Mouse (Mus musculus) heart, adult 2 months (tissue): ENCODE measurements at regions not wholly inside any gene's neighbourhood (a gene's known extent, or its start where the extent isn't known, plus 50 kb on each side); places are given as distances from the start of the nearest gene placed in this dataset.

ENCODE experiments used
- DNase-seq, 2 experiments: peaks; one replicate each; pipeline ENCODE4 v3.0.0; 2021
- H3K27ac ChIP-seq: fragments of 200-600 bp; 2 replicates; pipeline ENCODE4 v1.8.1; 2022
- H3K27me3 ChIP-seq: fragments of 200-500 bp; 2 replicates; pipeline ENCODE4 v1.6.1; 2012; ENCODE audit warnings: mild to moderate bottlenecking, low read length, inconsistent platforms, mixed read lengths; ENCODE audit not compliant: control insufficient read depth, insufficient read depth
- H3K36me3 ChIP-seq: fragments of 200-500 bp; 2 replicates; pipeline ENCODE4 v1.6.1; 2012; ENCODE audit warnings: low read length, inconsistent platforms; ENCODE audit not compliant: control insufficient read depth, insufficient read depth
- H3K4me1 ChIP-seq: fragments of 200-500 bp; 2 replicates; pipeline ENCODE4 v1.6.1; 2011; ENCODE audit warnings: low read length; ENCODE audit not compliant: control insufficient read depth, insufficient read depth
- H3K4me3 ChIP-seq: fragments of 200-600 bp; 2 replicates; pipeline ENCODE4 v1.8.1; 2022
- H3K79me2 ChIP-seq: fragments of 200-500 bp; replicated peaks from 2 replicates; pipeline ENCODE4 v1.6.1; 2012; ENCODE audit warnings: mild to moderate bottlenecking, inconsistent platforms, low read length, moderate library complexity, mixed read lengths; ENCODE audit not compliant: control insufficient read depth, insufficient read depth
- H3K9ac ChIP-seq: fragments of 200-500 bp; 2 replicates; pipeline ENCODE4 v1.6.1; 2012; ENCODE audit warnings: low read depth, mild to moderate bottlenecking, control low read depth, inconsistent platforms, low read length, mixed read lengths
- CTCF ChIP-seq: fragments of 200-600 bp; IDR thresholded peaks from 2 replicates; pipeline ENCODE4 v1.8.1; 2022; ENCODE audit warnings: antibody characterized with exemption, mild to moderate bottlenecking, moderate library complexity
- EP300 ChIP-seq: fragments of 200-500 bp; IDR thresholded peaks from 2 replicates; pipeline ENCODE4 v1.6.1; 2011; ENCODE audit warnings: low read depth, low read length, control low read depth; ENCODE audit not compliant: insufficient read depth
- POLR2A ChIP-seq: fragments of 200-500 bp; IDR thresholded peaks from 2 replicates; pipeline ENCODE4 v1.6.1; 2011; ENCODE audit warnings: mild to moderate bottlenecking, low read depth, low read length, control low read depth; ENCODE audit not compliant: insufficient read depth
- WGBS: fragments of 180-500 bp; shearing (Covaris S2); methylation state at CpG from one replicate; pipeline ENCODE4 v1.1.7; 2018; 5-methylcytosine and 5-hydroxymethylcytosine counted together
- intact Hi-C: fragments of 180-260 bp; cut with DNase I; formaldehyde crosslinking; loops from one replicate; pipeline ENCODE4 v1.15.1; 2025

DNA sequence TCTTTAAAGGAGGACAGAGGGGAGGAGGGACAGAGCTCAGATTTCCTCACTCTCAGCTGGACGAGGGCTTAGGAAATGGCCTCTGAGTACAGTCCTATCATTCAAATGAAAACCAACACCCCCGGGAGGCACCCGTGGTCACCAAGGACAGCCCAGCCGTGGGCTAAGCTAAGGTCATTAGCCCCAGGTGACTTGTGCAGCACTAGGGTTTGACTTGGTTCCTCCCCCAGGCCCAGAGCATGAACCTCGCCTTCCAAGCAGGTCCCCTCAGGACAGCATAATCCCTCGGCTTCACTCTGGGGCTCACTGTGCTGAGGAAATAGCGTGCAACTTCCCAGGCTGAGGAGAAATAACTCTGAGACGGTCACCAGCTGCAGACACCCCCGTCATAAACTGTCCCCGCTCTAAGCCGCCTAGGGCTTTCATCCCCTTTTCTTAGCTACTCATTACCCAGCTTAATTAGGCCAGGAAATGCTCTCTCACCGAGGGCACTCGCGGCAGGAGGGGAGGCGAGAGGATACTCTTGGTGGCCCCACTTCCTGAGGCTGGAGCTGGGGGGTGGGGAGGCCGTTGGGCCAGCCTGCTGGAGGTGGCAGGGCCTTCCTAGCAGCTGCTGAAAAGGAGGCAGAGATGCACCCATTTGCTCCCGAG lies 61.0 kb upstream of the Hdhd5 start:
- Histone ChIP-seq H3K36me3 (peaks cover 5% of the 10 kb centered on the region; the same call in 1 of the 2 replicates), H3K4me1 (peaks cover 7% of the 10 kb centered on the region), H3K79me2 (no peaks in the 10 kb centered on the region), H3K27ac (peak overlapping the region; percentile 49), H3K27me3 (no peaks in the 10 kb centered on the region), H3K4me3 (no peak overlapping the region), H3K9ac (0 out of 2 replicates have a peak overlapping the region, but pooled peaks have one; percentile 11)
- TF ChIP-seq CTCF (no peak), POLR2A (no peak), EP300 (no peak)
- DNase-seq, result peak; percentile 21 to 46
- 29% methylated on average over 17 of the region's 17 CpGs for WGBS
- intact Hi-C loops, result no loop called here

DNA sequence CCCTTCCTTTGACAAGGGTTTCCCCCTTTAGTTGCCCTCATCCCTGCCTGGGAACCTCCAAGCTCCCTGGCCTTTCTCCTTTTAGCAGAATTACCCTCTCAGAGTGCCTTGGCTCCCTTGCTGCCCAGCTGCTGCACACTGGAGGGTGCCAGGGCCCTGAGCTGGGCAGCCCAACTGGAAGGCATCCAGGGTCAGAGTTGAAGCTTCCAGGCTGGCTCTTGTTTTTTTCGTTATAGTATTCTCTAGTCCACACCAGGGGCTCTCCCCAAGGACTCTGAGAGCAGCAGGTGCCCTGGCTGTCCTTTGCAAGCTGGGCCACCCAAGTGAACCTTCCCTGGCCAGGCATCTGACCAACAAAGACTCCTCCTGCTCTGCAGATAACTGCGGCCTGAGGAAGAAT lies 59.1 kb upstream of the Hdhd5 start:
- Histone ChIP-seq H3K4me3 (no peak overlapping the region), H3K4me1 (peaks cover 10% of the 10 kb centered on the region), H3K27ac (peak overlapping the region; percentile 61), H3K27me3 (no peaks in the 10 kb centered on the region), H3K9ac (no peak overlapping the region), H3K79me2 (no peaks in the 10 kb centered on the region), H3K36me3 (peaks cover 5% of the 10 kb centered on the region; the same call in 1 of the 2 replicates)
- DNase-seq, result peak; percentile 31 to 57
- intact Hi-C loops, result no loop called here
- no peak for TF ChIP-seq EP300
- TF ChIP-seq POLR2A, result no peak
- no peak for TF ChIP-seq CTCF
- 45% methylated on average over 2 of the region's 2 CpGs for WGBS

DNA sequence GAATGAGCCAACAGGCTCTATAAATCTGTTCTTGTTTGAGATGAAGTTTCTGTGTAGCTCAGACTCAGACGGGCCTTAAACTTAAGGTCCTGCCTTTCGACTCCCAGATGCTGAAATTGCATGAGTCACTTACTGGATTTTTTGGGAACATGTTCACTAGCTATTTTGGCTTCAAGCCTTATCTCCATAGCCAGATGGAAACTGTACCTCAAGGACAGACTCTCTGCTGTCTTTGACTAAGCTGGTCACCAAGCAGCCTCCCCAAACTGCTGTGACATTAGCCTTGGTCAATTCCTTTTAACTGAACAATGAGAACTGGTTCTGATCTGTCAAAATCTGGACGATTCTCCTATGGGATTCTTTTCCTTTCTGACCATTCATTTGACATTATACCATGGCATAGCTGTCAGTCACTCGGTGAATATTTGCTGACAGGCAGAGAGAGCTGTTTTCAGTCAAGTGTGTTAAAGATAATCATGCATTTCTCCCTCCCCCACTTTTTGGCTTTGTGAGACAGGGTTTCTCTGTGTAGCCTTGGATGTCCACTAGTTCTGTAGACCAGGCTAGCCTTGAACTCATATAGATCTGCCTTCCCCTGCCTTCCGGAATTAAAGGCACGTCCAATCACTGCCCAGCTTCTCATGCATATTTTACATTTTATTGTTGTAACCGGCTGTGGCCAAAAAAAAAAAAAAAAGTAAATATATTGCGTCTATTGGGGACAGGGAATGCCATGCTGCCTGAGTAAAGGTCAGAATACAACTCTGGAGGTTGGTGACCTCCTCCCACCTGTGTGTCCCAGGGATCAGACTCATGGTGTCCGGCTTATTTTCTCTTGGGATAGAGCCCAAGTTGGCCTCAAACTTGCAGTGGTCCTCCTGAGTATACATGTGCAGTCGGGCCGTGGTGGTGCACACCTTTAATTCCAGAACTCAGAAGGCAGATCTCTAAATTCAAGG lies 57.9 kb upstream of the Hdhd5 start:
- no peak overlapping the region for H3K4me3 ChIP-seq
- peaks cover 10% of the 10 kb centered on the region for H3K4me1 ChIP-seq
- DNase-seq, result peak in 1 of 2 experiments; percentile 26
- H3K27ac ChIP-seq, result peak overlapping the region; percentile 70
- H3K27me3 ChIP-seq, result no peaks in the 10 kb centered on the region
- intact Hi-C loops, result no loop called here
- H3K9ac ChIP-seq, result no peak overlapping the region
- TF ChIP-seq EP300 (no peak), CTCF (no peak), POLR2A (no peak)
- WGBS, result 68% methylated on average over 11 of the region's 11 CpGs
- no peaks in the 10 kb centered on the region for H3K79me2 ChIP-seq
- peaks cover 5% of the 10 kb centered on the region; the same call in 1 of the 2 replicates for H3K36me3 ChIP-seq

- Histone ChIP-seq H3K27ac (no peak overlapping the region; the same call in 1 of the 2 replicates), H3K4me3 (no peak overlapping the region), H3K27me3 (no peaks in the 10 kb centered on the region), H3K36me3 (peaks cover 5% of the 10 kb centered on the region; the same call in 1 of the 2 replicates), H3K4me1 (peaks cover 5% of the 10 kb centered on the region), H3K9ac (no peak overlapping the region), H3K79me2 (no peaks in the 10 kb centered on the region)
- 55% methylated on average over 2 of the region's 2 CpGs for WGBS
- TF ChIP-seq POLR2A, result no peak
- no peak for DNase-seq
- intact Hi-C loops, result no loop called here
These were observed 54.8 kb upstream of the Hdhd5 start for GRCm38 (mm10) chr6:120585941-120586280.

DNA sequence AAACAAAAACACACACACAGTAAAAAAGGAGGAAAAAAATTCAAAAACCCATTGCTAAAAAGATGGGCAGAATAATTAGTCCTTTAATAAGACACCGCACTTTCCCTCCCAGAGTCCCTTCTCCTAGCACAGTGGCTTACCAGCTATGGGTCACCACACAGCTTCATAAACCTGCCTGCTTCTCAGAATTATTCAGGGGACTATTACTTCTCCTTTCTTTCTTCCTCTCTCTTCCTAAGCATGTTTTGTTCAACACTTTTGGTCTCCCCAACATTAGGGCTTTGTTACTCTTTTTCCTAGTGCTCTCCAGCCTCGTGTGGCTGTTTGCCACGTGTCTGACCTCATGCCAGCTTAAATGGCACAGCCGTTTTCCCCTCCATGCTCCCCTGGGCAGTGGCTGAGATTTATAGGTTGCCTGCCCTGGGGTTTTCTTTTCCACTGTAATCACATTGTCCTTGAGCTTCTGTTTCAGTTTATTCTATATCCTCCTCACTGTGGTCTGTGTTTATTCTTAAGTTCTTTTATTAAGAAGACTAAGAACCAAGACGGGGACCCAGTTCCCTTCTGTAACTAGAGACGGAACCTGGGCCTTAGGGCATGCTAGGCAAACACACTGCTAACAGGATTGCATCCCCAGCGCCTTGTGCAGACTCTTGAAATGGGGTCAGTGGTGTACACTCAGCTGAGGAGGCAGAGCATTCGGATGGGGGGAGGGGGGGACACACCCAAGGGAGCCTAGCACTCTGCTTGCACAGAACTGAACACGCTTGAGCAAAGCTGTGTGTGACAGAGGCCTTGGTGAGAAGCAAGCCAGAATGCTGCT lies 54.2 kb upstream of the Hdhd5 start:
- Histone ChIP-seq H3K9ac (no peak overlapping the region), H3K27ac (no peak overlapping the region; the same call in 1 of the 2 replicates), H3K27me3 (no peaks in the 10 kb centered on the region), H3K4me1 (peaks cover 5% of the 10 kb centered on the region), H3K36me3 (peaks cover 5% of the 10 kb centered on the region; the same call in 1 of the 2 replicates), H3K4me3 (no peak overlapping the region), H3K79me2 (no peaks in the 10 kb centered on the region)
- TF ChIP-seq CTCF (no peak), POLR2A (no peak), EP300 (no peak)
- WGBS, result 56% methylated on average over 9 of the region's 9 CpGs
- DNase-seq, result peak; percentile 14 to 30
- intact Hi-C loops, result no loop called here
